Mouse (Mus musculus) heart, postnatal 36 days (tissue): ENCODE data around the gene Ndufa11. TPM values are rescaled to one million over a fixed set of nuclear protein-coding genes. Genes with fewer than 3 reads are reported as not detected.

Experiments used
- DNase-seq, 2 experiments: peaks; one replicate each; pipeline ENCODE4 v3.0.0; 2021 to 2022
- intact Hi-C: fragments of 180-260 bp; cut with DNase I; formaldehyde crosslinking; loops from one replicate; pipeline ENCODE4 v1.15.1; 2025
- total RNA-seq, 2 experiments: library from RNA; stranded (reverse); gene quantifications; 2 replicates each; pipeline ENCODE4 v1.2.3; 2021

The Ndufa11 gene
- total RNA-seq, 2 experiments from 2014 or later: 847 to 875 TPM

- no peak for DNase-seq
- intact Hi-C loops: loop anchor here (2.0 to 5.0 kb wide), 4 partner anchors 21 to 129 kb away; partner anchors contain the start of genes Catsperd, Lonp1 and Rpl36
These were observed 1.5 kb upstream of the Ndufa11 start for GRCm38 (mm10) chr17:56715914-56716654.

- peak; percentile 96 for DNase-seq
- intact Hi-C loops: loop anchor here (5.0 kb wide), 3 partner anchors 90 to 130 kb away; partner anchors contain the start of genes Catsperd, Lonp1 and Rpl36
These were observed 758 bp upstream of the Ndufa11 start for GRCm38 (mm10) chr17:56716655-56717362.

- intact Hi-C loops: no loop called here
- no peak for DNase-seq
These were observed 4.9 kb downstream of the Ndufa11 start for GRCm38 (mm10) chr17:56722441-56722840.

GRCm38 (mm10) chr17:56723419-56724161 lies 6.0 kb downstream of the Ndufa11 start:
- DNase-seq: no peak
- intact Hi-C loops: no loop called here

GRCm38 (mm10) chr17:56727029-56727649 lies 9.6 kb downstream of the Ndufa11 start:
- DNase-seq: no peak
- intact Hi-C loops: no loop called here

GRCm38 (mm10) chr17:56727659-56728058 lies 10.1 kb downstream of the Ndufa11 start:
- DNase-seq: no peak
- intact Hi-C loops: no loop called here

GRCm38 (mm10) chr17:56728117-56728516 lies 10.6 kb downstream of the Ndufa11 start:
- intact Hi-C loops: no loop called here
- no peak for DNase-seq

- intact Hi-C loops: no loop called here
These were observed 11.6 kb downstream of the Ndufa11 start for GRCm38 (mm10) chr17:56729151-56729550.

GRCm38 (mm10) chr17:56729656-56730055 lies 12.1 kb downstream of the Ndufa11 start:
- no peak for DNase-seq

More at GRCm38 (mm10) chr17:56729151-56729550, 11.6 kb downstream of the Ndufa11 start:
- DNase-seq: no peak

GRCm38 (mm10) chr17:56736534-56736933 lies 19.0 kb downstream of the Ndufa11 start:
- intact Hi-C loops: no loop called here
- no peak for DNase-seq

More at GRCm38 (mm10) chr17:56729656-56730055, 12.1 kb downstream of the Ndufa11 start:
- intact Hi-C loops: no loop called here

- no peak for DNase-seq
- intact Hi-C loops: no loop called here
These were observed 20.7 kb downstream of the Ndufa11 start for GRCm38 (mm10) chr17:56738221-56738620.

GRCm38 (mm10) chr17:56740118-56740787 lies 22.7 kb downstream of the Ndufa11 start:
- intact Hi-C loops: no loop called here
- DNase-seq: no peak

GRCm38 (mm10) chr17:56740788-56741160 lies 23.2 kb downstream of the Ndufa11 start:
- DNase-seq: no peak
- intact Hi-C loops: no loop called here

GRCm38 (mm10) chr17:56744173-56744572 lies 26.6 kb downstream of the Ndufa11 start:
- DNase-seq: no peak
- intact Hi-C loops: no loop called here

- DNase-seq: no peak
These were observed 34.0 kb downstream of the Ndufa11 start for GRCm38 (mm10) chr17:56751404-56752072.

GRCm38 (mm10) chr17:56753452-56753851 lies 35.9 kb downstream of the Ndufa11 start:
- DNase-seq: no peak
- intact Hi-C loops: no loop called here

More at GRCm38 (mm10) chr17:56751404-56752072, 34.0 kb downstream of the Ndufa11 start:
- intact Hi-C loops: no loop called here

- intact Hi-C loops: loop anchor here (5.0 kb wide), 1 partner anchor 77 kb away; no protein-coding TSS in a partner anchor
- DNase-seq: no peak
These were observed 37.0 kb downstream of the Ndufa11 start for GRCm38 (mm10) chr17:56754271-56755185.
